ENCODE assay signal across 22 mouse cellular contexts in the genomic region with DNA sequence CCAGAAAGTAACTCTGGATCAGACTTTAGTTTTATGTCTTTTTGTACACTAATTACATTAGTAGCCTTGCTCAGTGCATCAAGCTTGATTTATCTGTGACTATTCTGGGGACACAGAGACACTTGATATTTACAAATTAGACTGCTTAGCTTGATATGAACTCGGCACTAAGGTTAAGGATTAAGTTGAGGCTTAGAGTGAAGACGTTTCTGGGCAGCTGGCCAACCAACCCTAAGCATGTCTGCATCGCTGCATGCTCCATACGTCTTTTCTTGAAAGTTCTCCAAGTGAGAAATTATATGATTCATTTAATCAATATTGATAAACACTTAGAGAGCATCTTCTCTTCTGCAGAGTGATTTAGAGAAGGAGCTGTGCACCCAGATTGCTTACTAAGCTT.
DNase-seq lines count a peak whose midpoint lies in the region; ATAC-seq and TF ChIP-seq lines count a peak whose summit lies in the region.
"Had no signal": no experiment of that assay in that cellular context is flagged by ENCODE, and none has a peak within 500 bp of the region (broad histone marks: within the 10 kb centered on the region; RNA-seq: fewer than 3 reads in every experiment).

No protein-coding gene starts in this region.

- TF ChIP-seq POLR2A in MEL (IDR thresholded peaks at IDR 0.05; ENCODE audit: control insufficient read depth in 1 of 2, insufficient read depth in 1 of 2, low read depth in 1 of 2, low read length in 2 of 2, poor library complexity in 1 of 2): no peak
- TF ChIP-seq POLR2A in brain, embryonic 14.5 days (IDR thresholded peaks at IDR 0.05; ENCODE audit: borderline replicate concordance, extremely low read depth, insufficient read depth, insufficient read length, poor library complexity, severe bottlenecking): no peak

- H3K4me1 ChIP-seq in hindbrain, embryonic 16.5 days (ENCODE audit: control insufficient read depth, insufficient read depth, low read depth, low read length): no peaks in the 10 kb centered on the region
- H3K4me1 ChIP-seq in hindbrain, embryonic 10.5 days (replicated peaks): no peaks in the 10 kb centered on the region
- H3K4me1 ChIP-seq in MEL (ENCODE audit: control insufficient read depth in 1 of 2, insufficient read depth in 2 of 2, low read length in 2 of 2): no peaks in the 10 kb centered on the region
- H3K4me1 ChIP-seq: forebrain, embryonic 15.5 days; heart, embryonic 15.5 days; limb, embryonic 12.5 days; midbrain, embryonic 15.5 days had no signal

- TF ChIP-seq EP300 in MEL (IDR thresholded peaks at IDR 0.05; ENCODE audit: low read depth in 1 of 2, low read length in 2 of 2): no peak

- H3K4me3 ChIP-seq in hindbrain, embryonic 16.5 days (ENCODE audit: low read length): no peak overlapping the region
- H3K4me3 ChIP-seq in hindbrain, embryonic 10.5 days: no peak overlapping the region
- H3K4me3 ChIP-seq in MEL (ENCODE audit: control insufficient read depth in 1 of 2, insufficient read depth in 1 of 2, low read depth in 2 of 2, low read length in 2 of 2): no peak overlapping the region
- H3K4me3 ChIP-seq: forebrain, embryonic 15.5 days; heart, embryonic 15.5 days; left cerebral cortex, adult 2 months; limb, embryonic 12.5 days; midbrain, embryonic 15.5 days had no signal

- H3K4me2 ChIP-seq in hindbrain, embryonic 16.5 days (ENCODE audit: low read length): no peak overlapping the region
- H3K4me2 ChIP-seq: forebrain, embryonic 15.5 days; heart, embryonic 15.5 days; limb, embryonic 12.5 days; midbrain, embryonic 15.5 days had no signal

- intact Hi-C loops in left cerebral cortex, postnatal 4 days (cut with DNase I): no loop called here

- no peaks in the 10 kb centered on the region for H3K79me2 ChIP-seq in MEL (ENCODE audit: control insufficient read depth, insufficient read depth, low read length, poor library complexity)

- no peak overlapping the region for H3K9ac ChIP-seq in hindbrain, embryonic 16.5 days (ENCODE audit: low read depth, low read length)
- no peak overlapping the region for H3K9ac ChIP-seq in MEL (ENCODE audit: control insufficient read depth, low read depth, low read length, poor library complexity, severe bottlenecking)
- H3K9ac ChIP-seq: forebrain, embryonic 15.5 days; heart, embryonic 15.5 days; limb, embryonic 12.5 days; liver, embryonic 14.5 days; midbrain, embryonic 15.5 days had no signal

- WGBS in hindbrain, embryonic 16.5 days: 53% methylated on average over 4 of the region's 4 CpGs
- 79% methylated on average over 4 of the region's 4 CpGs for WGBS in hindbrain, embryonic 10.5 days

- DNase-seq in hindbrain, embryonic 10.5 days (ENCODE audit: low spot score): no peak
- peak; percentile 9 for DNase-seq in left cerebral cortex, postnatal 4 days
- DNase-seq in left cerebral cortex, adult 9 months (ENCODE audit: low spot score in 2 of 2): no peak
- DNase-seq in MEL (ENCODE audit: low read depth, low spot score): peak; percentile 30
- DNase-seq in brain, embryonic 14.5 days (ENCODE audit: low read depth): peak; percentile 68
- no peak for DNase-seq in frontal cortex, postnatal 14 days (ENCODE audit: low spot score in 2 of 2)
- DNase-seq: cerebellum, adult 9-11 months; gastrocnemius, postnatal 36 days; kidney, postnatal 25 days; layer of hippocampus, adult 9-11 months; right cerebral cortex, adult 18-20 months; spleen, adult 18-20 months; thymus, postnatal 36 days had no signal

- no peaks in the 10 kb centered on the region for H3K36me3 ChIP-seq in hindbrain, embryonic 16.5 days (ENCODE audit: control insufficient read depth, insufficient read depth, low read length)
- H3K36me3 ChIP-seq in hindbrain, embryonic 10.5 days: no peaks in the 10 kb centered on the region
- H3K36me3 ChIP-seq in MEL (ENCODE audit: control insufficient read depth in 1 of 2, insufficient read depth in 2 of 2, low read length in 2 of 2): no peaks in the 10 kb centered on the region
- H3K36me3 ChIP-seq: forebrain, embryonic 15.5 days; heart, embryonic 15.5 days; limb, embryonic 12.5 days; midbrain, embryonic 15.5 days had no signal

- H3K27me3 ChIP-seq in hindbrain, embryonic 16.5 days (replicated peaks; ENCODE audit: control insufficient read depth, insufficient read depth, low read length): no peaks in the 10 kb centered on the region
- no peaks in the 10 kb centered on the region for H3K27me3 ChIP-seq in hindbrain, embryonic 10.5 days (ENCODE audit: insufficient read depth, poor library complexity, severe bottlenecking)
- H3K27me3 ChIP-seq in MEL (ENCODE audit: control insufficient read depth in 1 of 2, insufficient read depth in 2 of 2, low read length in 2 of 2): no peaks in the 10 kb centered on the region
- H3K27me3 ChIP-seq: forebrain, embryonic 15.5 days; heart, embryonic 15.5 days; limb, embryonic 12.5 days; midbrain, embryonic 15.5 days had no signal

- H3K27ac ChIP-seq in hindbrain, embryonic 16.5 days (ENCODE audit: low read depth, low read length): no peak overlapping the region
- no peak overlapping the region for H3K27ac ChIP-seq in hindbrain, embryonic 10.5 days
- H3K27ac ChIP-seq in MEL (ENCODE audit: control insufficient read depth, low read depth, low read length): no peak overlapping the region
- H3K27ac ChIP-seq: forebrain, embryonic 15.5 days; heart, embryonic 15.5 days; left cerebral cortex, adult 2 months; limb, embryonic 12.5 days; liver, embryonic 14.5 days; midbrain, embryonic 15.5 days had no signal

- ATAC-seq in hindbrain, embryonic 16.5 days: peak; percentile 17; the same call in 1 of the 2 replicates
- ATAC-seq: forebrain, embryonic 15.5 days; inflammation-experienced regulatory T-cells, adult 6 months; lung, postnatal 0 days; midbrain, embryonic 15.5 days had no signal

- no peak for TF ChIP-seq RAD21 in MEL (IDR thresholded peaks at IDR 0.05; ENCODE audit: low read depth, low read length)

- TF ChIP-seq CTCF in MEL (IDR thresholded peaks at IDR 0.05 in 2 of 3, conservative IDR thresholded peaks at IDR 0.05 in 1 of 3; ENCODE audit: control insufficient read depth in 1 of 3, insufficient read depth in 1 of 3, low read depth in 2 of 3, low read length in 3 of 3, poor library complexity in 1 of 3, severe bottlenecking in 1 of 3): no peak
- no peak for TF ChIP-seq CTCF in brain, embryonic 14.5 days (IDR thresholded peaks at IDR 0.05; ENCODE audit: borderline replicate concordance, extremely low read depth, insufficient read depth, insufficient read length)

- no peaks in the 10 kb centered on the region for H3K9me3 ChIP-seq in hindbrain, embryonic 16.5 days (ENCODE audit: control insufficient read depth, low read length)
- H3K9me3 ChIP-seq in hindbrain, embryonic 10.5 days: no peaks in the 10 kb centered on the region
- H3K9me3 ChIP-seq in MEL (replicated peaks; ENCODE audit: insufficient read depth, low read length): no peaks in the 10 kb centered on the region
- H3K9me3 ChIP-seq: forebrain, embryonic 15.5 days; heart, embryonic 15.5 days; limb, embryonic 12.5 days; midbrain, embryonic 15.5 days had no signal

TF ChIP-seq in MEL, 35 proteins besides CTCF, POLR2A, EP300 and RAD21:
- TF ChIP-seq TBP (IDR thresholded peaks at IDR 0.05; ENCODE audit: low read depth, low read length): no peak
- TF ChIP-seq KAT2A (conservative IDR thresholded peaks at IDR 0.05; ENCODE audit: low read depth, low read length): no peak
- no peak for TF ChIP-seq ETS1 (IDR thresholded peaks at IDR 0.05; ENCODE audit: low read depth, low read length)
- no peak for TF ChIP-seq GABPA (IDR thresholded peaks at IDR 0.05; ENCODE audit: low read depth, low read length)
- no peak for TF ChIP-seq SMC3 (IDR thresholded peaks at IDR 0.05; ENCODE audit: low read depth, low read length)
- TF ChIP-seq MEF2A (IDR thresholded peaks at IDR 0.05; ENCODE audit: extremely low read depth, insufficient replicate concordance, low read depth, low read length, poor library complexity, severe bottlenecking): no peak
- no peak for TF ChIP-seq NELFE (IDR thresholded peaks at IDR 0.05; ENCODE audit: low read depth, low read length)
- no peak for TF ChIP-seq USF2 (IDR thresholded peaks at IDR 0.05; ENCODE audit: borderline replicate concordance in 1 of 2, insufficient read depth in 1 of 2, low read depth in 1 of 2, low read length in 2 of 2)
- no peak for TF ChIP-seq TAL1 (IDR thresholded peaks at IDR 0.05; ENCODE audit: low read length)
- no peak for TF ChIP-seq NRF1 (IDR thresholded peaks at IDR 0.05; ENCODE audit: insufficient read depth, low read depth, low read length, poor library complexity, severe bottlenecking)
- TF ChIP-seq HCFC1 (IDR thresholded peaks at IDR 0.05; ENCODE audit: low read depth, low read length): no peak
- TF ChIP-seq USF1 (IDR thresholded peaks at IDR 0.05; ENCODE audit: low read depth, low read length): no peak
- TF ChIP-seq CHD1 (IDR thresholded peaks at IDR 0.05; ENCODE audit: low read depth, low read length): no peak
- TF ChIP-seq POLR2AphosphoS2 (IDR thresholded peaks at IDR 0.05; ENCODE audit: low read length): no peak

Comparison
In these comparisons a context has a peak if more than half of its experiments do, and no peak if none do; other contexts are left out.
1. DNase-seq: peak in left cerebral cortex, postnatal 4 days (single experiment), MEL (single experiment) and brain, embryonic 14.5 days (single experiment); none in hindbrain, embryonic 10.5 days (single experiment), left cerebral cortex, adult 9 months (0 of 2) and frontal cortex, postnatal 14 days (0 of 2).